Mouse (Mus musculus): Measurements from ENCODE around the gene E130114P18Rik. TPM values are rescaled to one million over a fixed set of nuclear protein-coding genes. Genes with fewer than 3 reads are reported as not detected.
A peak's percentile ranks its signal among the peaks of the same experiment; 100 is the strongest.

E130114P18Rik gene
- total RNA-seq, 1 experiment from 2014 or later: not detected

DNA sequence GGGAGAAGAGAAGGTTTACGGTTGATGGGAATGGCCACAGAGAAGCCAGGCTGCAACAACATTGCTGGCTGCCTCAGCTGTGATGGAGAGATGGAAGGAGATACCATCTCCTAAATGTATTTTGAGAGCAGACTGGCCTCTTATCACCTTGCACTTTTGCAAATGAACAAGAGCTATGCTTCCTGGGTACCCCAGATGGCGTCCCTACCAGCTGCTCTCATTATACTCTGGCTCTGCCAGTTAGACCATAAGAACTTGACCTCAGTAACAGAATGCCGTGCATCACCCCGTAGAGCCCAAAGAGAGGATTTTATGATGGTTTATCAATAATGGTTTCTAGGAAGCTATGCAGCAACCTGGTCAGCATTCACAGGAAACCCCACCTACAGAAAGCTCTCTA lies 106.0 kb downstream of the E130114P18Rik start:
- ATAC-seq (ENCODE audit: extremely low read depth, insufficient number of reproducible peaks, low FRiP score, poor library complexity, severe bottlenecking): no peak

DNA sequence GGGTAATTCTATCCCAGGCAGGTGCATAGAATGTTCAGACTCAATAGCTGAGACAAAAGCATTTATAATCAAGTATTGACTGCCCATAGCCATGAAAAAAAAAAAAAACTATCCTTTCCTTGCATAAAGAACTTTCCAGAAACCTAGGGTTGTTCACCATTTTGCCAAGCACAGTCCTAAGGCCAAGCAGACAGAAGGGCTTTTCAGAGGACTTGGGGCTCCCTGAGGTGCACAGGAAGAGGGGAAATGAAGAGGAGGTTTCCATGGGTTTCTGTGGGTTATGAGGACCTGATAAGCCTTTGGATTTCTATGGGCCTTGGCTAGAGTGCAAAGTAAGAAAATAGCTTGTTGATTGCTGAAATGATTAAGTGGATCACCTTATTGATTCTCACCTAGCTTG lies 107.5 kb downstream of the E130114P18Rik start:
- no peak for ATAC-seq (ENCODE audit: extremely low read depth, insufficient number of reproducible peaks, low FRiP score, poor library complexity, severe bottlenecking)

DNA sequence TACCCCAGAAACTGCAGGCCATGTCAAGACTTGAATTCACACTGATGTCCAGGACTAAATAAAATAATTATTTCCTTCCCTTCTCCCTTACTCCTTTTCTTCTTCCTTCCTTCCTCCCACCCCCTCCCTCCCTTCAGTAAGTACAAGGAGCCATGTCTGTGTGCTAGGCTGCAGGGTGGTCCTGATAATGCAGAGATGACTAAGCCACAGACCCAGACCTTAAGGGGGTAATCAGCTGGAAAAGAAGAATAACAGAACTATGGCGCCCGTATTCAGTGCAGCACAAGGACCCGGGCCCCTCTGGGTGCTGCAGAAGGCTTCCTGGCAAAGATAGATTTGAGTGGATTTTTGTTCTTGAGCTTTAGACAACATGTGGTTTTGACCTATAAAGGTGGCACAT lies 108.1 kb downstream of the E130114P18Rik start:
- ATAC-seq (ENCODE audit: extremely low read depth, insufficient number of reproducible peaks, low FRiP score, poor library complexity, severe bottlenecking): no peak

DNA sequence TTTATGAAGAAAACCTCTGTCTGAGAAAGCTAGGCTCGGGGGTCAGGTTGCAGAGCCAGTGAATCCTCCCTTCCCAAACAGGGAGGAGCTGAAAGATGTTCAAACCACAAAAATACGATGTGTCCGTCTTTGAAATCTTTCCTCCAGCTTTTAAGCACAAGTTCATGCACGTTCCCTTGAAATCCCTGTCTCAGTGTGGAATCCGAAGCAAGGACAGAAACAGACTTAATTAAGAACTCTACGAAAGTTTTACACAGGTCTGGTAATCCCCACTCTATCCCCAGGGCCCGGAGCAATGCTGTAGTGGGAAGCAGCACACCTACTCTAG lies 112.5 kb downstream of the E130114P18Rik start:
- no peak for ATAC-seq (ENCODE audit: extremely low read depth, insufficient number of reproducible peaks, low FRiP score, poor library complexity, severe bottlenecking)

DNA sequence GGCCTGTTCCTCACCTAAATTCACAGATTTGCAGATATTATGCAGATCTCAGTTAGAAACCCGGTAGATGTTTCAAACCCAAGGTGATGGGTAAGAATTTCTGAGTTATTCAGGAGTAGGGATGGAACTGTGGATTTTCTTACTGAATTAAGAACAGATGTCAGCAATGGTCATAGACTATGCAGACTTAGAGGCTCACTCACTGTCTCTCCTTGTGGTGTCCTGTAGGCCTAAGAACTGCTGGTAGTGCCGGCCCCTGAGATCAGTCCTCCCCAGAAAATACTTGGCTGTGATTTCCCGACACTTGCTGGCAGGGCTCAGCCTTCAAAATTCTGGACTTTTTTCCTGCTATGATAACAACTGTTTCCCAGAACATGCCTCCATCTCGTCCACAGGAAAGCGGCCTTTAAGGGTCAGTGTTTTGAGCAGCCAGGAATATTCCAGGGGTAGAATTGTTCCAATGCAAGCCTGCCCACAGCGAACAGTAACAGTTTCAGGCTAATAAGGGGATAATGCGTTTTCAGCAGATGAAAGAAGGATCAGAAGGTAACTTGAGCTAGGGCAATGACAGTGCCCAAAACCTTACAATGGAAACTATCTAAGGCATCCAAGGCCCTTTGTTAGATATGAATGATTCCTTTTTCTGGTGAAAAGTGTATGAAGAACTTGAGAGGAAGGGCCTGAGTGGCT lies 113.0 kb downstream of the E130114P18Rik start:
- no peak for ATAC-seq (ENCODE audit: extremely low read depth, insufficient number of reproducible peaks, low FRiP score, poor library complexity, severe bottlenecking)

DNA sequence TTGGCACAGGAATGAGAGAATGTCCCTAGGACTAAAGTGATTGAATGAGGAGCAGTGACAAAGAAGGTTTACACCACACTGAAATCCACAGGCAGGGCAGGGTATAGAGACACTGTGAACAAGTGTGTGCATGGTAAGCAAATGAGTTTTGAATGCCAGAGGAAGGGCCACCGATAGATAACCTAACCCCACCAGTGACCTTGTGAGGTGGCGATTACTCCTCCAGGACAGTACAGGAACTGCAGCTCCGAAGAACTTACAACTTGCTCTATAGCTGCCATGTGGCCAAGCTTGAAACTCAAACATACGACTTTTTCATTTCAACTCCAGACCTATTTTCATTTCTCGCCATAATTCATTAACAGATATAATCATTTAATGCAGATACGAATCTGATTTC lies 114.0 kb downstream of the E130114P18Rik start:
- no peak for ATAC-seq (ENCODE audit: extremely low read depth, insufficient number of reproducible peaks, low FRiP score, poor library complexity, severe bottlenecking)

DNA sequence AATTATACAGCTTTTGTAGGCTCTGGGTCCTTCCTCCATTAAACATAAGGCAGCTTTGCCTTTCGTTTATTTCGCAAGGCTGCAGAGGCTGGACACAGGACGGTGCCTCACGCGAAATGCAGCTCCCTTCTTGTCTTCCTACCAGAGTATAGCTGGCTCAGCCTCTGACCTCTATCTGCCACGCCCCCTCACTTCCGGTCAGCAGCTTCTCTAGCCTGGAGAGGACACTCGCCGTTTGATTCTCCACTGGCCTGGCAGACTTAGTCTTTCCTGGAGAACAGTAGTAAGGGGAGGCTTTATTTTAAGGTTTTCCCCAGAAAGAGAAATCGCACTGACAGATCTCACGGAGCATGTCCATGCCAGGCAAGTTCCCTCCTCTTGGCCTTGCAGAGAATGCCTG lies 115.0 kb downstream of the E130114P18Rik start:
- ATAC-seq (ENCODE audit: extremely low read depth, insufficient number of reproducible peaks, low FRiP score, poor library complexity, severe bottlenecking): no peak

DNA sequence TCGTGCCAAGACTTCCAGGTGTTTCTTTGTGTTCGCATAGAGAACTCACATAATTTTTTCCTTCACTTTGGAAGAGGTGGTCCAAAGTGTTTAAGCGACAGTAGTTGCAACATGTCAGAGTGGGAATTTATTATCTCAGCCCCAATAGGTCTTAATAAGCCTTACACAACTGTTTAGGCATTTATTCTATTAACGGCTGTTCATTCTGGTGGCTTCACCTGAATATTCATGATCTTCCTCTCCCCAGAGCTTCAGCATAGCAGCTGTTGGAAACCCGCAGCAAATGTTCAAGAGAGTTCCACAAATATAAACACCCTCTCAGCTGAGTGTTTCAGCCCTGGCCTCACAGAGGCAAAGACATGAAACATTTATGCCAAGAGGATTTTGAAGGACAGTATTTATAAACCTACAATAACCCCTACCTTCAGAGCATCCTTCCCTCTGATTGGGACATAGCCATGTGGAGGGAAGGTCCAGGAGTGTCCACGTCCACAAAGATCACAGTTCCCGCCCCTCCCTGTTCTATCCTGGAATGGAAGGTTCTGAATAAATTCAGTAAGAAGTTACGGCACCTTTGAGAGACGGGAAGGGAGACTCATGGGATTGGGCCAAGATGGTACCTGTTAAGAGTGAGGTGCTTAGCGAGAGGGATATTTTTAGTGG lies 116.1 kb downstream of the E130114P18Rik start:
- no peak for ATAC-seq (ENCODE audit: extremely low read depth, insufficient number of reproducible peaks, low FRiP score, poor library complexity, severe bottlenecking)

DNA sequence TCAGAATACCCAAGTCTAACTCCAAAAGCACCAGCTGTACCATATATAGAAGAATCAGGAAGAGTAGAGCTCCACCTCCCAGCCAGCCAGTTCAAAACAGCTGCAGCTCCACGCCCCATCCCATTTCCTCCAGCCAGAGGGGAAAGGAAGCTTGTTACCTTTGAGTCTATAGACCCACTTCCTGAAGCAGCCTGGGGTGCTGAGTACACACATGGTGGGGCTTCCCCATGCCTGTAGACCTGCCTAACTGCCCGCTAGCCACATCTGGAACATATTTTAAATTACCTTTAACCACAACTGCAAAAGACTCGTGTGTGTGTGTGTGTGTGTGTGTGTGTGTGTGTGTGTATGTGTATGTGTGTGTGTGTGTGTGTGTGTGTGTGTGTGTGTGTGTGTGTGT lies 120.3 kb downstream of the E130114P18Rik start:
- peak; percentile 46; the same call in 1 of the 2 replicates for ATAC-seq (ENCODE audit: extremely low read depth, insufficient number of reproducible peaks, low FRiP score, poor library complexity, severe bottlenecking)

DNA sequence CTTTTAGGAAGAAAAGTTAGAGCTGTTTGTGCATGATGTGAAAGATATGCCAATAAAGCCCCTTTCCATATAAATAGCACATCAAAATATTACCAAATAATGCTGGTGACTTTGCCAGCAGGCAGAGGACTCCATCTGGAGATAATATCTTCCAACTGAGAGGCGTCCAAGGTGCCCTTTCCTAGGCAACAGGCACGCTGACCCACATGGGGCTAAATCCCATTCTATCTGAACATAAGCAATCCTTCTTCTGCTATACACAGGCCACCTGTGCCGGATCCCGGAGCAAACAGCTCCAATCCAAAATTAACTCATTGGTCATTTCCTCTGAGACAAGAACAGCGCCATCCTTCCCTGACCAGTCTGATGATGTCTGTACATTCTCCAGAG lies 128.3 kb downstream of the E130114P18Rik start:
- ATAC-seq (ENCODE audit: extremely low read depth, insufficient number of reproducible peaks, low FRiP score, poor library complexity, severe bottlenecking): no peak

DNA sequence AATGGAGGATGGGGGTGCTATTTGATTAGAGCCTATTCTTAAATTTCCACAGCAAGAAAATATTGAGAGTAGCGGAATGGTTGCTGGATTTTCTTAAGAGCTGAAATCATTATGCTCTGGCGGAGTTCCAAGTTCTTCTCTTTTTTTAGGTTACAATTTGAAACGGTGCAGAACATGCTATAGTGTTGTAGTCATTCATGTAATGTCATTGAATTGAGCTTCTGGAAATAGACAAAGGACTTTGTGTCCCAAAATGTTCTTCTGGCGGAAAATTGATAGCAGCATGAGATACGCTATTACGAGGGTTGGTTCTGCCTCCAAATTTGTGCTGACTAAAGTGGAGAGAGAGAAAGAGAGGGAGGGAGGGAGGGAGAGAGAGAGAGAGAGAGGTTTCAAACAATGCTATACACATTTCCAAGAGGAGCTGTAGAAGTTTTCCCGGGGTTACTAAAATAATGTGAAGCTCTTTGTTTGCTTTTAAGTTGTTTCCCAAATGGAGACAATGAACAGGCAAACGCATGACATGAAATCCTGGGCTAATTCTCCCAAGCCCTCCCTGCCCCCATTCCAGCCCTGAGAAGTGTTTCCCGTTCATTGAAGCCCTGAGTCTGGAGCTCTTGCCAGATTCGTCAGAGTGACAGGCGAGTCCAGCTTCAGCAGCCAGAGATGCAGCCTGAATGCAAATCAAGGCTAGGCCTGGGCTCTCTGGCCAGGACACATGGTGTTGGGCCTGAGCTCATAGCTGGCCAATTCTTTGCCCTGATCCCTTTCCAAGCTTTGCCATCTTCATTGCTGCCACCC lies 128.9 kb downstream of the E130114P18Rik start:
- no peak for ATAC-seq (ENCODE audit: extremely low read depth, insufficient number of reproducible peaks, low FRiP score, poor library complexity, severe bottlenecking)

DNA sequence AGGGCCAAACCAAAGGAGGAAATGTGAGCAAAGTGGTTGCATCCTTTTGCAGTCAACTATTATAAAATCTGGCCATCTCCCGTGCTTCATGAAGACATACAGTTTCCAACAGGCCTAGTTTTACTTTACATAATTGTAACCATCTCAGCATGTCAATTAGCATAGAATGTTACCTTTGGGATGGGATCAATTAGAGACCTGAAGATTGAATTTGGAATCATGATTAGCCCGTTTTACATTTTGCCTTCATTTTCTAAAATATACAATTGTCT lies 129.5 kb downstream of the E130114P18Rik start:
- no peak for ATAC-seq (ENCODE audit: extremely low read depth, insufficient number of reproducible peaks, low FRiP score, poor library complexity, severe bottlenecking)

DNA sequence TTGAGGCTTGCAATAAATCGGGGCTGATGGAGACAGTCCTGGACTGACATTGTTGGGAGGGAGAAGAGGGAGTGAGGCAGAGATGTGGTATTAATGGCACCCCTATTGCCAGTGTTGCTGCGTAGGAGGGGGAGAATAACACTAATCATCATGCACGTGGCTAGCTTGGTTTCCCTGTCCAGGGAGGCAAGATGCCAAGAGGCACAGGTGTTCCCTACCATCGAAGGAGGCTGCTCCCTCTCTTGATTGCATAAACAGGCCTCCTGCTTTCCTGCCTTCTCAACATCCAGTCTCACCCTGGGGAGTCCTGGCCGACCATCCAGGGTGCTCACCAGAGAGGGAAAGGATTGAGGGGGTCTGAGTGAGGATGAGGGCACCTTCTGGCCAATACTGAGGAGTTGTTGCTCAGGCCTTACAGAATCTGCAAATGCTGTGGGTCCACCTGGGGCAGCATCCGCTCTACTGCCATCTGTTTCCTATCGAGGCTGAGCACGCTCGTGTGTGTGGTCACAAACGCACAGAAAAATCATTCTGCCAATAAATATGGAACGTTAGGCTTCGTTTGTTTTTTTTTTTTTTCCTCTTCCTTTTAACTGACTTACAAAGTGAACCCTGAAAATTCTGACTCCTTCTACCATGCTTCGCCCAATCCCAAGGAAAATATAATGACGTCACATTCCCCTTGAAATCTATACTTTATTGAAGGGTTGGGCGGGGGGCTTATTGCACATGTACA lies 130.0 kb downstream of the E130114P18Rik start:
- no peak for ATAC-seq (ENCODE audit: extremely low read depth, insufficient number of reproducible peaks, low FRiP score, poor library complexity, severe bottlenecking)

DNA sequence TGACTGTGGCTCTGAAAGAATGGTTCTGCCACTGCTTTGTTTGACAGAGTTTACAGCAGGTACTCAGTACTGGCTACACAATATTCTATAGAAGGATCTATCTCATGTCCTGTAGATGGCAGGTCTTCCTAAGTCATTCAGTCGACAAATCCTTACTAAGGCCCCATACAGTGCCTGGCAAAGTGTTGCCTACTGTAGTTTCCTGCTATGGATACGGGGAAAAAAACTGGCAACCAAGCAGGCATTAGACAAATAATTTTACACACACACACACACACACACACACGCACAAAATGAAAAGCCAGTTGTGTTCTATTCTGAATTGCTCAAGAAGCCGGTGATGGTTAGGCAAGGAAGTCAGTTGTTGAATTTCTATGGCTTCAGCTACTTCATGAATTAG lies 130.6 kb downstream of the E130114P18Rik start:
- ATAC-seq (ENCODE audit: extremely low read depth, insufficient number of reproducible peaks, low FRiP score, poor library complexity, severe bottlenecking): no peak

DNA sequence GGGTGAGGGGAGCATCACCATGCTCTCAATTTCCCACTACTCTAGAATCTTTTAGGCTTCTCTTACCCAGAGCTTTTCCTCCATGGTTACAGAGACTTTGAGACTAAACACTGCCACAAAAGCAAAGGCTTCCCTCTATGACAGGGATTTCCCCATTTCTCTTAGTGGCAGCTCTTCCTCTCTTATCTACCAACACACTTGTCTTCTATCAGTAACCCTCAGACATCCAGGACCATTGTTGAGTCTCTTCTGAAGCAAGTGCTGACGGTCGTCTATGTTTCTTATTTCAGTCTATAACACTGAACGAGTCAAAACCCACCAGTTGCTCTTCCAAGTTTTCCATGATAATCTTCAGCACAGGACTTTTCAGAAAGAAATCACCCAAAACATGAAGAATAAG lies 137.5 kb downstream of the E130114P18Rik start:
- no peak for ATAC-seq (ENCODE audit: extremely low read depth, insufficient number of reproducible peaks, low FRiP score, poor library complexity, severe bottlenecking)

DNA sequence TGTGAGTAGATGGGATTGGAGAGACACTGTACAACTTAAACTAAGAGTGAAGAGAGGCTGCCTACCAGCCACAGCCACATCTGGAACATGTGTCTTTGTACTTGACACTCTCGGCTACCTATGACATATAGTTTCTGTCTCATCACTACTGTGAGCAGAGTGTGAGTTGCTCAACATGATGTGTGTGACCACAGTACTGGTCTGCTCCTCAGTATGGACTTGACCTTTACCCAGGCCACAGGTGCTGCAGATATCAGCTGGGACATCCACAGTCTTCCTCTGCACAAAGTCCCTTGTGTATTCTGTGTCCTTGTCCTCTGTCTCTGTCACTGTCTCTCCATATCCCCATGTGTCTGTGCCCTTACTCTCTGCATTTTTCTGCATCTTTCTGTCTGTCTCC lies 141.3 kb downstream of the E130114P18Rik start:
- ATAC-seq (ENCODE audit: extremely low read depth, insufficient number of reproducible peaks, low FRiP score, poor library complexity, severe bottlenecking): no peak

DNA sequence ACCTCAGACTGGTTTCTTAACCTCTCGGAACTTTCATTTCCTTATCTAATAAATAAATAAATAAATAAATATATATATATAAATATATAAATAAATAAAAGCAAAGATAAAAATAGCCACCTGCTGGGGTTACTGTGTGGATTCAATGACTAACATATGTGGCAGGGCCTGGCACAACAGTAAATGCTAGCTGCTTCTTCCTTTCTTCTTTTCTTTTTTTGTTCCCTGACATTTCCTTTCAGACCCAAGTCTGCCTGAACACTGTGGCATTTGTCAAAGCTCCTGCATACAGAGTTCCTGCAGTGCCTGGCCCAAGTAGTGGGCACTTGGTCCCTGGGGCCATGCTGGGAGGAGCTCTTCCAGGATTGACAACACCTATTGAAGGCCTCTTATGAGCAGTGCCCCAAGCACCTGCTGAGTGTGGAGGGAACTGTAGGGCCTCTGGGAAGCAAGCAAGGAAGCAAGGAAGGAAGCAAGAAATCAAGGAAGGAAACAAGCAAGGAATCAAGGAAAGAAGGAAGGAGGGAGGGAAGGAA lies 142.1 kb downstream of the E130114P18Rik start:
- no peak for ATAC-seq (ENCODE audit: extremely low read depth, insufficient number of reproducible peaks, low FRiP score, poor library complexity, severe bottlenecking)

DNA sequence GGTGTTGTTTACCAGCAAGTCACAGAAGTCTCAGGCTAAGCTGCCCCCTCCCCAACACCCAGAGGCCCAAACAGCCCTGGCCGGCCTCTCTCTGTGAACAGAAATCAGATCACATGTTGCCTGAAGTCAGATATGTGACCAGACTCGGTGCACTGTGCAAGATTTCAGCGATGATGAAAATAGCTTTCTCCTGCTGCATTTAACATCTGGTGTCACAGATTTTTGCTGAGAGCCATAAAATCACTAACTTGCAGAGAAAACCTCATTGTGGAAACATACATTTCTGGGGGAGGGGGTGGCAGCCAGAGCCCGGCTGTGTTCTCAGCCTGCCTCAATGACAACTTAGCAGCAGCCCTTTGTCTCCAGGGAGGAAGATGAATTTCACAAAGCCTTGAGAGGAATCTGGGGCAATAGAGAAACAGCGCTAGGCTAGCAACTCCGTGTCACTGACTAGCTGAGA lies 142.6 kb downstream of the E130114P18Rik start:
- no peak for ATAC-seq (ENCODE audit: extremely low read depth, insufficient number of reproducible peaks, low FRiP score, poor library complexity, severe bottlenecking)

DNA sequence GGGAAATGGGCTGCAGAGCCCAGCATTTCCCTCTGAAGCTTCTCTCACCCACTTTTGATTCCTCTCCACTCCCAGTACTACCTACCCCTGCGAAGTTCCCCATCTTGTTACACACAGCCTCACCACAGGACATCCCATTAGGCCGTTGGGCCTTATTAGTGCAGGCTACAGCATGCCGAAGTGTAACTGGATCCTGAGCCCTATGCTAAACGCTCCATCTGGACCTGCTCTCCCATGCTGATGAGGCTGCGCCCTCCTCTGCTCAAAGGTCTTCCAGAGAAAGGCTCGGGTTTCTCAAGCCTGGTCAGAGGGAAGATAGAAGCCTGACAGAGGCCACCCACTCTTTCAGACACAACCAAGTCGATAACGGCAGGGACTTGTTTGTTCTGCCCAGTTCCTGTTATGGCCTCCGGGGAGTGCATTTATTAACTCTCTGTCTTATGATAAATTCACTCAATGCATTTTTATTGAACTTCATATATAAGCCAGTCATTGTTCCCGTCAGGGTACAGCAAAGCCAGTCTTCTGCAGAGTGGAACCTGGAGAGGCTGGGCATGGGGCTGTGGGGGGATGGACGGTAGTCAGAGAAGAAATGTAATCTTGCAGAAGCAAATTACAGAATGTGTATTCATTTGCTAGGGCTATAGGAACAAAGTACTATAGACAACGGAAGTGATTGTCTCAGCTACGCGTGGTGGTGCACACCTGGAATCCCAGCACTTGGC lies 148.8 kb downstream of the E130114P18Rik start:
- no peak for ATAC-seq (ENCODE audit: extremely low read depth, insufficient number of reproducible peaks, low FRiP score, poor library complexity, severe bottlenecking)
